Mouse (Mus musculus) embryo, embryonic 11.5 days (tissue): ENCODE results near the gene Gm5136.

Experiments
- DNase-seq: peaks from one replicate; pipeline ENCODE4 v3.0.0-alpha.2; 2012; ENCODE audit warnings: low read depth, low spot score

Gm5136 gene

GRCm38 (mm10) chr10:108699946-108700345 lies at the start of gene Gm5136:
TSS of gene Gm5136 (minus strand) at chr10:108700160.
- DNase-seq: no peak

GRCm38 (mm10) chr10:108743759-108744158 lies 43.8 kb upstream of the Gm5136 start:
- no peak for DNase-seq

- peak; percentile 23 for DNase-seq
These were observed 34.0 kb upstream of the Gm5136 start for GRCm38 (mm10) chr10:108733982-108734381.

GRCm38 (mm10) chr10:108728961-108729360 lies 29.0 kb upstream of the Gm5136 start:
- DNase-seq: no peak

GRCm38 (mm10) chr10:108726391-108726790 lies 26.4 kb upstream of the Gm5136 start:
- DNase-seq: no peak

GRCm38 (mm10) chr10:108724878-108725277 lies 24.9 kb upstream of the Gm5136 start:
- no peak for DNase-seq

GRCm38 (mm10) chr10:108710514-108710913 lies 10.6 kb upstream of the Gm5136 start:
- DNase-seq: no peak

- DNase-seq: no peak
These were observed 5.7 kb upstream of the Gm5136 start for GRCm38 (mm10) chr10:108705658-108706057.

GRCm38 (mm10) chr10:108701361-108702128 lies 1.6 kb upstream of the Gm5136 start:
- DNase-seq: no peak

GRCm38 (mm10) chr10:108697062-108697461 lies 2.9 kb downstream of the Gm5136 start:
- DNase-seq: no peak

- DNase-seq: no peak
These were observed 9.0 kb downstream of the Gm5136 start for GRCm38 (mm10) chr10:108690954-108691353.

- no peak for DNase-seq
These were observed 13.3 kb downstream of the Gm5136 start for GRCm38 (mm10) chr10:108686696-108687095.

- DNase-seq: no peak
These were observed 20.1 kb downstream of the Gm5136 start for GRCm38 (mm10) chr10:108679675-108680390.

- DNase-seq: no peak
These were observed 22.9 kb downstream of the Gm5136 start for GRCm38 (mm10) chr10:108677053-108677452.

- no peak for DNase-seq
These were observed 31.0 kb downstream of the Gm5136 start for GRCm38 (mm10) chr10:108668944-108669343.

GRCm38 (mm10) chr10:108660295-108660694 lies 39.7 kb downstream of the Gm5136 start:
- DNase-seq: no peak

GRCm38 (mm10) chr10:108658300-108658699 lies 41.7 kb downstream of the Gm5136 start:
- DNase-seq: no peak

- DNase-seq: no peak
These were observed 42.3 kb downstream of the Gm5136 start for GRCm38 (mm10) chr10:108657669-108658068.

GRCm38 (mm10) chr10:108656898-108657297 lies 43.1 kb downstream of the Gm5136 start:
- no peak for DNase-seq

GRCm38 (mm10) chr10:108655074-108655473 lies 44.9 kb downstream of the Gm5136 start:
- DNase-seq: no peak

- no peak for DNase-seq
These were observed 47.1 kb downstream of the Gm5136 start for GRCm38 (mm10) chr10:108652831-108653230.

- no peak for DNase-seq
These were observed 47.9 kb downstream of the Gm5136 start for GRCm38 (mm10) chr10:108652066-108652465.

GRCm38 (mm10) chr10:108649174-108649573 lies 50.8 kb downstream of the Gm5136 start:
- DNase-seq: no peak
